Mouse (Mus musculus) left cerebral cortex, adult 11 months (tissue): ENCODE measurements around the gene Plxnb1.
"Not testable (repeated sequence)": the region's sequence is repeated elsewhere in the genome, so short reads cannot be mapped to it uniquely, and the experiment has no call there.

Experiments
- DNase-seq: peaks from one replicate; pipeline ENCODE4 v3.0.0; 2022; ENCODE audit warnings: low spot score

Plxnb1 gene

DNA sequence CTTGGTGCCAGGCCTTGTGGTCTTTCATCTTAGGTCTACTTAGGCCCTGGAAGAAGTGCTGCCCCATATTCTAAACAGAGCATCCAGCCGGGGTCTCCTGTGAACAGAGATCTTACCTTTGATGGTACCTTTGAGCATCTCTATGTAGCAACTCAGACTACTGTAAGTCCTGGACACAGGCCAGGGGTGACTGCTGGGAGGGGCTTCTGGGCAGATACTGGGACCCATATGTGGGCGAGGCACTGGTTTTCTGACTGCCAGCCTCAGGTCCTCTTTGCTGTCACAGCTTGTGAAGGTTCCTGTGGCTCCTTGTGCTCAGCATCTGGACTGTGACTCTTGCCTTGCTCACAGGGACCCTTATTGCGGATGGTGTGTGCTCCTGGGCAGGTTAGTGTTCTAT, 7.4 kb downstream of the Plxnb1 start:
- DNase-seq, result no peak

- no peak for DNase-seq
Measured at GRCm38 (mm10) chr9:109103250-109103649, 8.1 kb downstream of the Plxnb1 start.

DNA sequence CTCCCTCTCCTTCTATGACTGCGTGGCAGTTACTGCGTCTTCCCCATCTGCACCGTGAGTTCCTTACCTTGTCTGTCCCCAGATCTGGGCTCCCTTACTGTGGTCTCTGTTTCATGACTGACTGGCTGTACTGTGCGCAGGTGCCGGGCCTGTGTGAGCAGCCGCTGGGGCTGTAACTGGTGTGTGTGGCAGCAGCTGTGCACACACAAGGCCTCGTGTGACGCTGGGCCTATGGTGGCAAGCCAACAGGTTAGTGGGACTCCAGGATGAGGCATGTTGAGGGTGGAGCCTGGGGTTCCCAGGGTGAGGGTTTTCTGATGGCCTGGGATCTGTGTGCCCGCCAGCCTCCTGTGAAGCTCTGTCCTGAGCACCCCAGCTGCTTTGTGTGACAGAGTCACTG, 8.9 kb downstream of the Plxnb1 start:
- DNase-seq, result no peak

DNA sequence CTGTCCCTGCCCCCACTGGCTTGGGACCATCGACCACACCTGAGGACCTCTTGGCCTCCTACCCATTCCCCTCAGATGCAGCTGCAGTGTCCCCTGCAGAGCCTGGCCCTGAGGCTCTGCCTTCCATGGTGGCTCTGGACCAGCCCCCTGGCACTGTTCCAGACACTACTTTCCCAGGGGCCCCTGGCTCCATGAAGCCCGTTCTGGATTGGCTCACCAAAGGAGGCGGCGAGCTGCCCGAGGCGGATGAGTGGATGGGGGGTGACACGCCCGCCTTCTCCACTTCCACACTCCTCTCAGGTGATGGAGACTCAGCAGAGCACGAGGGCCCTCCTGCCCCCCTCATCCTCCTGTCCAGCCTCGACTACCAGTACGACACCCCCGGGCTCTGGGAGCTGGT, 9.8 kb downstream of the Plxnb1 start:
- DNase-seq, result no peak

DNA sequence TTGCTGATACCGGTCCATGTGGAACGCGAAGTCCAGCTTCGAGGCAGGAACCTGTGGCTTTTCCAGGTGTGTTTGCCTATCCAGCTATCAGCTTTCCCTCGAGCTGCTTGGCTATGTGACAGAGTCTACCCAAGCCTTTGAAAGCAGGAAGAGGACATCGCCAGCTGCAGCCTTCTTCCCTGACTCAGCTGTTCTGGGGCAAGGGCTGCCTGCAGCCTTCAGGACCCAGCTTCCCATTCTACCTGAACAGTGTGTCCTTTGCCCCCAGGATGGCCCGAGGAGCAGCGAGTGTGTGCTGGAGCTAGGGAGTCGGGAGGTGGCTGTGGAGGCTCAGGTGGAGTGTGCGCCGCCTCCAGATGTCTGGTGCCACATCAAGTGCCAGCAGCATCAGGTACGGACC, 10.5 kb downstream of the Plxnb1 start:
- no peak for DNase-seq

GRCm38 (mm10) chr9:109107341-109107740, 12.2 kb downstream of the Plxnb1 start:
- DNase-seq, result no peak

- DNase-seq, result no peak
Measured at GRCm38 (mm10) chr9:109110240-109110639, 15.1 kb downstream of the Plxnb1 start.

DNA sequence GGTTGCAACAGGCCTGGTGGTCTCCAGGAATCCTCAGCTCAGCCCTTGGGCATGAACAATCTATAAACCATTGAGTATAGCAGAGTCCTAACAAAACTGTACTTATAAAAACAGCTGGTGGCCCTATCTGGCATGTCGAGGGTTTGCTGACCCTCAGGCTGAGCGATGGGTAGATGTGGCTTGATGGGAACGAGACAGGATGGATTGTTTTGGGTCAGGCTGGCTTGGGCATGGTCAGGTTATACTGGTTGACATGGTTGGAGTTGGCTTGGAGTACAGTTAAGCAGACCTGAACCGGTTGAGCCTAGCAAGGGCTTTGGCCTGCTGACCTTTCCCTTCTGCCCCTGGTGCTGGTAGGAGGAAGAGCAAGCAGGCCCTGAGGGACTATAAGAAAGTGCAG, 15.9 kb downstream of the Plxnb1 start:
- no peak for DNase-seq

GRCm38 (mm10) chr9:109111591-109111990, 16.4 kb downstream of the Plxnb1 start:
- DNase-seq, result no peak

DNA sequence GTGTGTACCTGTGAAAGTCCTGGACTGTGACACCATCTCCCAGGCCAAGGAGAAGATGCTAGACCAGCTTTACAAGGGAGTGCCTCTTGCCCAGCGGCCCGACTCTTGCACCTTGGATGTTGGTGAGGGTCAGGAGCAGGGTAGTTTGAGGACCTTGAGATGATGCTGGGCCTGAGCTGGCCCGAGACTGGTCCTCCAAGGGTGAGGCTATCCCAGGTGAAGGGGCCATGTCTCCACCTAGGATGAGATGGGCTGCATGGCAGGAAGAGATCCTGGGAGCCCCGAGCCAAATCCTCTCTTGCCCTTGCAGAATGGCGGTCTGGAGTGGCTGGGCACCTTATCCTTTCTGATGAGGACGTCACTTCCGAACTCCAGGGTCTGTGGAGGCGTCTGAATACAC, 18.1 kb downstream of the Plxnb1 start:
- DNase-seq, result no peak

GRCm38 (mm10) chr9:109114276-109114675, 19.1 kb downstream of the Plxnb1 start:
- no peak for DNase-seq

DNA sequence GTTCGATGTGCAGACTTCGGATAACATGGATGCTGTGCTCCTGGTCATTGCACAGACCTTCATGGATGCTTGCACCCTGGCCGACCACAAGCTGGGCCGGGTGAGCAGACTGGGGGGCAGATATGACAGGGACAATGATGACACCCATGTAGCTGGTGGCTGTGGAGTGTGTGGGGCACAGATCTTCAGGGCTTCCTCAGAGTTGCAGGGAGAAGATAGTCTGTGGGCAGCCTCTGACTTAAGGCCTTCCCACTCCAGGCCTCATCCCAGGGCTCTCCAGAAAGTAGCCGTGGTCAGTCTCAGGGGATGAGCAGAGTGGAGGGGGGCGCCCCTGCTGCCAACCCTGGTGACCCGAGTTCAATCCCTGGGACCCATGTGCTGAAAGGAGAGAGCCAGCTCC, 19.7 kb downstream of the Plxnb1 start:
- no peak for DNase-seq

DNA sequence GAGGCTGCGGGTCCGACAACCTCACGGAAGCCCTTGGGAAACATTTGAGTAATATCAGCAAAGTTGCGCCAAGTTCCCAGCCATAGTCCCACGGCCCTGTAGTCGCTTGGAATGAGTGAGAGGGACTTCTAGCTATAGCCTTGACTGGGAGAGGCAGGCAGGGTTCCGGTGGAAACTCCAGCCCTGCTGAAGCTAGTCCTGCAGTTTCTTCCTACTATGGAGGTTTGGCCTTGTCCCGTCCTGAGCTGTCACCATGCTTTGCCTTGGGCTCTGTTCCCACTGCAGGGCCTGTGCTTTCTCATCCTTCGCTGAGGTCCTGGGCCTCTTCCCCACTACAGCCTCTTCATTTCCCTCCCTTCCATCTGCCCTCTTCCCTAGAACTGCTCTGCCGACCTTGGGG, 21.0 kb downstream of the Plxnb1 start:
- no peak for DNase-seq

GRCm38 (mm10) chr9:109118106-109118505, 22.9 kb downstream of the Plxnb1 start:
- DNase-seq, result no peak

DNA sequence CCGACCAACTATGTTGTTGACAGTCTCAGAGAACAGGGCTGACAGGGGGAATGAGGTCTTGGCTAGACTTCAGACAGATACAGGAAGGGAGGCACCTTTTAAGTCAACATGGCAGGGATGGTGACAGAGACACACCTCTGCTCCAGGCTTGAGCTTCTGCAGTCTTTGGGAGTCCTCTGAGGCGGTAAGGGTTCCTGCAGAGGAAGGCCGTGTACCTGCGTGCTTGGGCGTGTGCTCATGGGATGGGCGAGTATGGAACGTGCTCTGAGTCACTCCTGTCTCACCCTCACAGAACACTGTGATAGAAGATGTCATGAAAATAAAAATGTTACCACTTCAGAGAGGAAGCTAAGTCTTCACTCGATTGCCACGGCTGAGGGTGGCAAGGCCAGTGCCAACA, 24.4 kb downstream of the Plxnb1 start:
- DNase-seq, result no peak

GRCm38 (mm10) chr9:109120956-109121355, 25.8 kb downstream of the Plxnb1 start:
- no peak for DNase-seq

GRCm38 (mm10) chr9:109122553-109123085, 27.4 kb downstream of the Plxnb1 start:
- no peak for DNase-seq

DNA sequence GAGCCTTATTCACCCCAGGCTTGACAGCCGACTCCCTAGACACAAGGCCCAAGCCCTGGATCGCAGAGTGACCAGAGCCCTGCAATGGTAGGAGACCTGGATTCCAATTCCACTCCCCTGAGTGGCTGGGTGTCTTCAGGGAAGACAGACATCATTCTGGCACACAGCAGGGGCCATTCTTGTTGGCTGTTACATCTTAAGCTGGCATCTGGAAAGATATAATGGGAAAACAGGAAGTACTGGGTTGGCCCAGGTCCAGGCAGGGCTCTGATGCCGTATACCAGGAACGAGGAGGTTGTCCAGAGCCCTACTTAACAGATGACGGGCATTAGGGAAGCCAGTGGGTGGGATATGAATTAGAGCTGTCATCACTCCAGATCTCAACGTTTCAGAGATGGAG, 28.1 kb downstream of the Plxnb1 start:
- DNase-seq, result no peak

DNA sequence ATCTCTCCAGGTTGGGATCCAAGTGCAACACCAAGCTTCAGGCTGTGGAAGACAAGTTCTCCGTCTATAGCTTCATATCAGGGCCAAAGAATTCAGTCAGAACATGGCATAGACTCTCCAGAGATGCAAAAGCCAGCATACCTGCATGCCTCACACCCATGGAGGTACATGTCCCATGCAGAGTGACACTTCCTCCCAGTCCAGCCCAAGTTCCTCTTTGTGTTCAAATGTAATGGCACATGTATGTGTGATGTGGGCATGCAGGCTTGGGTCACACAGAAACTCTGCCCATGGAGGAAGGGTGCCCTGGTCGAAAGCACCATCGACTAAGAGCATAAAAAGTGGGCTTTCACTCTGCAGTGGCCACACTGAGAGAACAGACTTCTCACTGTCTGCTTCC, 29.0 kb downstream of the Plxnb1 start:
- no peak for DNase-seq

GRCm38 (mm10) chr9:109125043-109125442, 29.9 kb downstream of the Plxnb1 start:
- DNase-seq, result no peak

DNA sequence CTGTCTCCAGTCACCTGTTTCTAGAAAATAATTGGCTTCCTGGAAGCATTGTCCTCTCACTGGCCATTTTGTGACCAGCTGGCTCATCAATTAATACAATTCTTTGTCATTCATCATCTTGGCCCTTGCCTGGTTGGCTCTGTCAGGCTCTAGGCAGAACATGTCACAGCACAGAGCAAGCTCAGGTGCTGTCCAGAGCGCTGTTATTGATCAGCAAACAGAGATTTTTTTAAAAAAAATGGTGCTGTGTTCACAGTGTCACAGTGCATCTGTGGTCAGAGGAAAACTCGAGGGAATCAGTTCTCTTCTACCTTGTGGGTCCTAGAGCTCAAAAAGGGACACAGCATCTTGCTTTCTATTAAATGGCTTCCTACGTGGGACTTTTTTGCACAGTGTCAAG, 30.3 kb downstream of the Plxnb1 start:
- no peak for DNase-seq

DNA sequence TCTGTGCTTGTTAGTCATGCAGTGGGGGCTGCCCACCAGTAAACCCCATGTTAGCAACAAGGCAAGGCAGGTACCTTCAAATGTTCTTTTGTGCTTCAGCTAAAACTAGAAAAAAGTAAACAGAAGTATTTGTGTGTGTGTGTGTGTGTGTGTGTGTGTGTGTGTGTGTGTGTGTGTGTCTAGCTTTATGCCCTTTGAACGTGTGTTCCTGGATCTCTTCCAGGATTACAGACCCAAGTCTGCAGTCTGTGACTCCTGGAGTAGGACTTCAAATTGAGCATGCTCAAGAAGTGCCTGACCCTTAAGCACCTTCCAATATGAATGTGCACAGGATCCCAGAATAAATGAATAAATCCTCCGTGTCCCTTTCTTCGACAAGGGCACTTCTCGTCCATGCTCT, 31.9 kb downstream of the Plxnb1 start:
- no peak for DNase-seq

DNA sequence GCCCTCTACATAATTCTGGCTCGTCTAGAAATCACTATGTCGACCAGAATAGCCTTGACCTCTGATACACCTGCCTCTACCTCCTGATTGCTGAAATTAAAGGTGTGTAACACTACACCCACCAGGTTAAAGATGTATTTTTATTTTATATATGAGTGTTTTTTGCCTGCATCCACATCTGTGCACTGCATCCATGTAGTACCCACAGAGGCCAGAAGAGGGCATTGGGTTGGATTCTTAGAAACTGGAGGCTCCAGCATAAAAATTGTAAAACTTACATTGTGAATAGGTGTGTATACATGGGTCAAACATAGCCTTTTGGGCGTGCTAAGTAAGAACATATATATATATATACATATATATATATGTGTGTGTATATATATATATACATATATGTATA, 33.0 kb downstream of the Plxnb1 start:
- no peak for DNase-seq

DNA sequence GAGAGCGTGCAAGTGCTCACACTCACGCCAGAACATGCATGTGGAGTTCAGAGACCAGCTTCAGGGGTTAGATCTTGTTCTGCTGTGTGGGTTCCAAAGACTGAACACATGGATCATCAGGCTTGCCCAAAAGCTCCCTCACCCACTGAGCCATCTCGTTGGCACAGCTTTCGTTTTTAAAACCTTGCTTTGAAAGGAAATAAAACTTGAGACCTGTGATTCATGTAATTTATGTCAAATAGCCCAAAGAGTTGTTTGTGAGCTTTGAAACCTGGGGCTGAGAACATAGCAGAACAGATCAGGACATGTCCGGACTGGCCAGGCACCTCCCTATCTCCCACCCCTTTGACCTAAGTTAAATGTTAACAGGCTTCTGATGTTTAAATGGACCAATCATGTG, 34.9 kb downstream of the Plxnb1 start:
- DNase-seq, result no peak

DNA sequence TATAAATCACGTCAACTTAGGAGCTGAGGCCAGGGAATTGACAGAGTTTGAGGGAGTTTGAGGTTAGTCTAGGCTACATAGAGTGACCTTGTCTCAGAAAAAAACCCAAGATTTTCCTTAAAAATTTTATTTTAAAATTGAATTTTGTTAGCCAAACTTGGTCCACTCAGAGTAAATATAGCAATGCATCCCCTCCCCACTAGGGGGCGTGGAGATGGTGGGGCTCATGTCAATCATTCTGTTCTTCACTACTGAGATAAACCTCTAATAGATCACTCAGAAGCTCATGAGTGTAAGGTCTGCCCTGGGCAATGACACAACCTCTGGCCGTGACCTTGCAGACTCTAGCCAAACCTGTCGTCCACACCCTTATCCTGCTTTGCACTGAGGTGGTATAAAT, 45.2 kb downstream of the Plxnb1 start:
- not testable (repeated sequence) for DNase-seq
